Mouse (Mus musculus): ENCODE measurements around the gene Zfp1.

- TF ChIP-seq HCFC1 (IDR thresholded peaks at IDR 0.05; ENCODE audit: borderline replicate concordance, insufficient read depth, low read length) (no peak), ZC3H11A (IDR thresholded peaks at IDR 0.05; ENCODE audit: borderline replicate concordance, low read depth, low read length) (no peak), MAFK (IDR thresholded peaks at IDR 0.05; ENCODE audit: insufficient read depth, low read depth, low read length) (no peak), ZNF384 (IDR thresholded peaks at IDR 0.05; ENCODE audit: low read depth, low read length) (no peak)
These were observed 21.1 kb upstream of the Zfp1 start for GRCm38 (mm10) chr8:111622104-111622503.
